Mouse (Mus musculus): Measurements from ENCODE around the gene Ephb1. TPM values are rescaled to one million over a fixed set of nuclear protein-coding genes. Genes with fewer than 3 reads are reported as not detected.

Ephb1 gene
- polyA plus RNA-seq (2015; fragmentation: Nextera tagmentation; extraction: Ambion mirVana): 0.87 and 0.94 TPM in 2 replicates

DNA sequence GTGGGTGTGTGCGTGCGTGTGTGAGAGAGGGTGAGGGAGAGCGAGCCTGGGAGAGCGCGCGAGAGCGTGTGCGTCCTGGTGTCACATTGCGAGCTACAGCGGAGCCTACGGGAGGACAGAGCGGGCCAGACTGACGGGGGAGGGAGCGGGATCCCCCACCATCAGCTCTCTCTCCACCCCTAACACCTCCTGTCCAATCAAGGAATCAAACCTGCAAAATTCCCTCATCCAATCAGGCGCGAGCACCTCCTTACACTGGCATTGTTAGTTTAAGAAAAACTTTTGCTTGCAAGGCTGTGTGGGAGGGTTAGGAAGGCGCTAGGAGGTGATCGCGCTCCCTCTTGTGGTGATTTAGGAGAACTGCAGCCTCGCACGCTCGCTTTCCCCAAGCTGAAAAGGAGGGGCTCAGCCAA lies at the start of gene Ephb1:
Gene Ephb1, minus strand, starts transcription at position 133 of the 413 bp plus-strand sequence.
- Histone ChIP-seq H3K36me3 (ENCODE audit: insufficient read depth, low read length) (no peaks in the 10 kb centered on the region), H3K9me3 (ENCODE audit: low read length) (no peaks in the 10 kb centered on the region), H3K4me2 (replicated peaks; ENCODE audit: low read depth, low read length) (peak within 1 kb of the TSS; percentile 93), H3K4me1 (ENCODE audit: insufficient read depth, low read depth, low read length) (no peaks in the 10 kb centered on the region; the same call in 1 of the 2 replicates), H3K9ac (replicated peaks; ENCODE audit: low read depth) (0 out of 2 replicates have a peak within 1 kb of the TSS, but pooled peaks have one; percentile 23), H3K4me3 (ENCODE audit: low read depth, low read length) (peak within 1 kb of the TSS; percentile 43), H3K27me3 (replicated peaks; ENCODE audit: insufficient read depth, low read length) (peaks cover 55% of the 10 kb centered on the region), H3K27ac (ENCODE audit: low read length) (no peak within 1 kb of the TSS)
- under 1% methylated on average over 22 of the region's 22 CpGs for WGBS
- DNase-seq (ENCODE audit: low spot score): peak; percentile 95
- ATAC-seq: peak; percentile 93
- TF ChIP-seq CTCF (IDR thresholded peaks at IDR 0.05): peak; percentile 98
- TF ChIP-seq EP300 (IDR thresholded peaks at IDR 0.05): no peak

DNA sequence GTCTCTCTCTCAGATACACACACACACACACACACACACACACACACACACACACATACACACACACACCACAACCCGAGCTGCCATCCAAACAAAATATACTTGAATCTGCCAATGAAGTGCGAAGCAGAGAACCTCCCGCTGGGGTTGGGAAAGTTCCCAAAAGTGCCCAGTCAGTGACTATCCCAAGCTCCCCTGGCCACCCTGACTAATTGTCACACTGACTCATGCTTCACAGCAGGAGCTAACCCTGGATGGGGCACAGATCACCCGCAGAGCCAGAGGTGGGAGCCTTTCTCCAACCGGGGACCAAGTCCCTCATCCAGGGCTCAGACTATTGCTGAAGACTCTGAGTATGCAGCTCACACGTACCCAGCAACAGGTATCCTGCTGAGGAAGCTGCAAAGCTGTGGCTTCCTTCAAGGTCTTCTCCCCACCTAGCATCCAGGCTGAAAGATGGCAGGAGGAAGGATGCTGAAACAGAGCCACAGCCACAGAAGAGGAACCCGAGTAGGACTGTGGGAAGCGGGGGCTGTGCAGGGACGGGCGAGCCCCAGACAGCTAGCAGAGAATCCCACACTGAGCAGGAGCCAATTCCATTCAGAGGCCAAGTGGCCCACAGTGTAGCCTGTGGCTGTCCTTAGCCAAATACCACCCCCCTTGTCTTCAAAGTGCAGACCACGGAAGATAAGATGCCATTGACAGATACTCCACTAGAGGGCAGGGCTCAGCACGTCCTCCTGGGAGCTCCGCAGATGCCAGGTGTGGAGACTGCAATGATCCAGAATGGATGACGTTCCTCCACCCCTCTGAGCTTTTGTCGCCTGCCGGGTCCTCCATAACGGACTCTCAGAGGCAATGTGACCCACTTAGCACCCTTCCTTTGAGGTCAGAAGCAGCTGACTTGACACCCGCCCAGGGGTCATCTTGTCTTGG lies 48.9 kb upstream of the Ephb1 start:
- Histone ChIP-seq H3K27ac (ENCODE audit: low read length) (no peak overlapping the region), H3K4me2 (replicated peaks; ENCODE audit: low read depth, low read length) (no peak overlapping the region), H3K36me3 (ENCODE audit: insufficient read depth, low read length) (no peaks in the 10 kb centered on the region), H3K27me3 (replicated peaks; ENCODE audit: insufficient read depth, low read length) (no peaks in the 10 kb centered on the region), H3K9ac (replicated peaks; ENCODE audit: low read depth) (no peak overlapping the region), H3K9me3 (ENCODE audit: low read length) (no peaks in the 10 kb centered on the region), H3K4me1 (ENCODE audit: insufficient read depth, low read depth, low read length) (no peaks in the 10 kb centered on the region), H3K4me3 (ENCODE audit: low read depth, low read length) (no peak overlapping the region)
- TF ChIP-seq EP300 (IDR thresholded peaks at IDR 0.05): no peak
- TF ChIP-seq CTCF (IDR thresholded peaks at IDR 0.05): peak; percentile 79
- 21% methylated on average over 18 of the region's 18 CpGs for WGBS
- ATAC-seq: peak; percentile 41
- peak; percentile 52 for DNase-seq (ENCODE audit: low spot score)

DNA sequence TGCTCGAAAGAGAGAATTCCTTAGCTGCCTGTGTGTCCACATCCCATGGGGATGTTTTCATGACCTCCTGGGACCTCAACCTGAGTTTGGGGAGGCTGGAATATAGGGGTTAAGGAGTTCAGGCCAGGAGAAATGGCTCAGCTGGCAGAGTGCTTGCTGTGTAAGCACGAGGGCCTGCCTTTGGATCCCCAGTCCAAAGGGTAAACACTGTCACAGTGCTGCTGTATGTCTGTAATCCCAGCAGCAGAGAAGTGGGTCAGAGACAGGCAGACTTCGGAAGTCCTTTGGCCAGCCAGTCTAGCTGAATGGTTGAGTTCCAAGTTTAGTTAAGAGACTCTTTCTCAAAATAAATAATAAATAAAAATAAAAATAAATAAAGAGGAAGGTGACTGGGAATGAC lies 48.2 kb upstream of the Ephb1 start:
- Histone ChIP-seq H3K36me3 (ENCODE audit: insufficient read depth, low read length) (no peaks in the 10 kb centered on the region), H3K9ac (replicated peaks; ENCODE audit: low read depth) (no peak overlapping the region), H3K4me1 (ENCODE audit: insufficient read depth, low read depth, low read length) (no peaks in the 10 kb centered on the region), H3K9me3 (ENCODE audit: low read length) (no peaks in the 10 kb centered on the region), H3K4me2 (replicated peaks; ENCODE audit: low read depth, low read length) (no peak overlapping the region), H3K4me3 (ENCODE audit: low read depth, low read length) (no peak overlapping the region), H3K27ac (ENCODE audit: low read length) (no peak overlapping the region), H3K27me3 (replicated peaks; ENCODE audit: insufficient read depth, low read length) (no peaks in the 10 kb centered on the region)
- ATAC-seq (no peak), DNase-seq (ENCODE audit: low spot score) (no peak)
- TF ChIP-seq CTCF (IDR thresholded peaks at IDR 0.05): no peak
- TF ChIP-seq EP300 (IDR thresholded peaks at IDR 0.05): no peak
- 28% methylated on average over 3 of the region's 3 CpGs for WGBS

DNA sequence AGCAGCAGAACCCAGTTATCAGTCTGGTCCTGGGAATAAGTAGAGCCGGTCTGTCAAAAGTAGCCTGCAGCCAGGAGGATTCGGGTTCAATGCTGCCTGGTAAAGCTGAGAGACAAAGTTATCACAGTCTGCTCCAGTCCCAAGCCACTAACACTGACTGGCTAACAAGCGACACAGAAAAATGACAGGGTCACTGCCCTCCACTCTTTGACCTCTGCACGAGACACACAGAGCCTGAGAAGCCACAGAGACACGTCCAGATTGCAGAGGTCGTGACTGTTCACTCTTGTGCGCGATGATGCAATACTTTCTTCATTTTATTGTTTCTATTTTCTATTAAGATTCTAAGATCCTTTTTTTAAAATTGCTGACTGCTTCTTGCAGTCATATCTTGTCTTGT lies 33.8 kb upstream of the Ephb1 start:
- ATAC-seq (no peak), DNase-seq (ENCODE audit: low spot score) (no peak)
- Histone ChIP-seq H3K4me2 (replicated peaks; ENCODE audit: low read depth, low read length) (no peak overlapping the region), H3K36me3 (ENCODE audit: insufficient read depth, low read length) (no peaks in the 10 kb centered on the region), H3K9ac (replicated peaks; ENCODE audit: low read depth) (no peak overlapping the region), H3K9me3 (ENCODE audit: low read length) (no peaks in the 10 kb centered on the region), H3K27ac (ENCODE audit: low read length) (no peak overlapping the region), H3K27me3 (replicated peaks; ENCODE audit: insufficient read depth, low read length) (no peaks in the 10 kb centered on the region), H3K4me1 (ENCODE audit: insufficient read depth, low read depth, low read length) (no peaks in the 10 kb centered on the region), H3K4me3 (ENCODE audit: low read depth, low read length) (no peak overlapping the region)
- TF ChIP-seq CTCF (IDR thresholded peaks at IDR 0.05) (no peak), EP300 (IDR thresholded peaks at IDR 0.05) (no peak)
- 40% methylated on average over 8 of the region's 8 CpGs for WGBS

DNA sequence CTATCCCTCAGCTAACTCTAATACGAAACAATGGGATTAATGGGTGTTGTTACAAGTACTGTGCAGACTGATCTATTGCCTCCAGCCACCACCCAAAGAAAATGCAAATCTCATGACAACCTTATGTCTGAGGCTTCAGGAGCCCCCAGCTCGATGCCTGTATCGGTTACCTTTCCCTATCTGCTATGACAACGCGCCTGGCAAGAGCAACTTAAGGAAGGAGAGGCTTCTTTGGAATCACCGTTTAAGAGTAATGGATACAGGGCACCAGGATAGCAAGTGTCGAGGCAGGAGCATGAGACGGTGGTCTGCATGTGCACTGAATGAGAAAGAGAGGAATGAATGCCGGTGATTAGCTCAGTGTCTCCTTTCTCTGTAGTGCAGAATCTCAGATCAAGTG lies 32.3 kb upstream of the Ephb1 start:
- Histone ChIP-seq H3K4me3 (ENCODE audit: low read depth, low read length) (no peak overlapping the region), H3K27ac (ENCODE audit: low read length) (no peak overlapping the region), H3K9me3 (ENCODE audit: low read length) (no peaks in the 10 kb centered on the region), H3K9ac (replicated peaks; ENCODE audit: low read depth) (no peak overlapping the region), H3K36me3 (ENCODE audit: insufficient read depth, low read length) (no peaks in the 10 kb centered on the region), H3K4me1 (ENCODE audit: insufficient read depth, low read depth, low read length) (no peaks in the 10 kb centered on the region), H3K27me3 (replicated peaks; ENCODE audit: insufficient read depth, low read length) (no peaks in the 10 kb centered on the region), H3K4me2 (replicated peaks; ENCODE audit: low read depth, low read length) (no peak overlapping the region)
- ATAC-seq (no peak), DNase-seq (ENCODE audit: low spot score) (no peak)
- TF ChIP-seq CTCF (IDR thresholded peaks at IDR 0.05) (no peak), EP300 (IDR thresholded peaks at IDR 0.05) (no peak)
- WGBS: 88% methylated on average over 9 of the region's 9 CpGs

DNA sequence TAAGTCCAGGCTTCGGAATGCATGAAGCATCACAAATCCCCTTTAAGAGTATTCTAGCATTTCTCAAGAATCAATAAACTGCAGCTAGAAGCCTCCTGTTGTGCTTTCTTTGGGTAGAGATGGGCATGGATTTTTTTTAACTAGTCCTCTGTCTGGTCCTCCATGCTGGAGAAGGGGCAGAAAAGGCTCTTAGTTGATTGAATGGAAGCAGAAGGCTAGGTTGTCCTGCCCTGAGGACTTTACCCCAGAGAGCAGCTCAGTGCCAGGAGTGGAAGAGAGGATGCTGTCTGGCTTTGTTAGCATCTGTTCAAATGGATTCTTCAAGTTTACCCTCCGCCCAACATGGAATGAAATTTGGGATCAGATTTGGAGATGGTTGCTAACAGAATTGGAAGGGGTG lies 25.7 kb upstream of the Ephb1 start:
- Histone ChIP-seq H3K9ac (replicated peaks; ENCODE audit: low read depth) (no peak overlapping the region), H3K4me1 (ENCODE audit: insufficient read depth, low read depth, low read length) (no peaks in the 10 kb centered on the region), H3K9me3 (ENCODE audit: low read length) (no peaks in the 10 kb centered on the region), H3K4me3 (ENCODE audit: low read depth, low read length) (no peak overlapping the region), H3K27ac (ENCODE audit: low read length) (no peak overlapping the region), H3K4me2 (replicated peaks; ENCODE audit: low read depth, low read length) (no peak overlapping the region), H3K36me3 (ENCODE audit: insufficient read depth, low read length) (no peaks in the 10 kb centered on the region), H3K27me3 (replicated peaks; ENCODE audit: insufficient read depth, low read length) (no peaks in the 10 kb centered on the region)
- TF ChIP-seq CTCF (IDR thresholded peaks at IDR 0.05) (no peak), EP300 (IDR thresholded peaks at IDR 0.05) (no peak)
- DNase-seq (ENCODE audit: low spot score) (no peak), ATAC-seq (no peak)
- 84% methylated on average over 2 of the region's 2 CpGs for WGBS
